Mouse (Mus musculus) C2C12 (cell line): ENCODE measurements around the gene Kctd6. TPM values are rescaled to one million over a fixed set of nuclear protein-coding genes. Genes with fewer than 3 reads are reported as not detected.

Experiments used
- H3K27me3 ChIP-seq: one replicate; pipeline ENCODE4 v1.6.1; 2011; ENCODE audit not compliant: control insufficient read depth, insufficient read depth, insufficient read length
- H3K36me3 ChIP-seq: one replicate; pipeline ENCODE4 v1.6.1; 2011; ENCODE audit not compliant: control insufficient read depth, insufficient read depth
- H3K4me3 ChIP-seq: one replicate; pipeline ENCODE4 v1.5.1; 2011; ENCODE audit warnings: mild to moderate bottlenecking, control low read depth; ENCODE audit not compliant: poor library complexity, insufficient read depth, severe bottlenecking
- H3K79me2 ChIP-seq: one replicate; pipeline ENCODE4 v1.6.1; 2011; ENCODE audit not compliant: control insufficient read depth, insufficient read depth
- H3K79me3 ChIP-seq: one replicate; pipeline ENCODE4 v1.6.1; 2011; ENCODE audit warnings: low read depth, control low read depth
- H3ac ChIP-seq: one replicate; pipeline ENCODE3; 2011; ENCODE audit warnings: low read depth; ENCODE audit not compliant: control insufficient read depth, insufficient read length
- CEBPB ChIP-seq: IDR thresholded peaks from one replicate; pipeline ENCODE4 v1.6.1; 2011; ENCODE audit warnings: low read depth, mild to moderate bottlenecking, control low read depth, moderate library complexity
- CTCF ChIP-seq: IDR thresholded peaks from one replicate; pipeline ENCODE4 v1.5.1; 2011; ENCODE audit not compliant: control insufficient read depth, insufficient read depth, insufficient read length
- FOSL1 ChIP-seq: IDR thresholded peaks from one replicate; pipeline ENCODE4 v1.8.0; 2011; ENCODE audit warnings: mild to moderate bottlenecking, low read length; ENCODE audit not compliant: poor library complexity, insufficient read depth, severe bottlenecking
- MAX ChIP-seq: IDR thresholded peaks from one replicate; pipeline ENCODE4 v1.6.1; 2011; ENCODE audit warnings: mild to moderate bottlenecking, control low read depth
- MYOD1 ChIP-seq: IDR thresholded peaks from one replicate; pipeline ENCODE4 v1.6.1; 2011; ENCODE audit warnings: low read depth; ENCODE audit not compliant: control insufficient read depth, insufficient read length
- MYOG ChIP-seq: IDR thresholded peaks from one replicate; pipeline ENCODE4 v1.6.1; 2011; ENCODE audit not compliant: control insufficient read depth, insufficient read length; ENCODE audit errors: extremely low read depth
- USF1 ChIP-seq: IDR thresholded peaks from one replicate; pipeline ENCODE4 v1.6.1; 2011; ENCODE audit warnings: low read depth, mild to moderate bottlenecking, control low read depth, moderate library complexity
- polyA plus RNA-seq: library from polyadenylated mRNA; unstranded; fragments of >200 nt; fragmentation: generic; extraction: Trizol; gene quantifications from one replicate; pipeline ENCODE4 v1.2.1, GENCODE M21; 2012; ENCODE audit warnings: missing spikeins

The Kctd6 gene
- polyA plus RNA-seq, 1 experiment: 3.9 TPM

DNA sequence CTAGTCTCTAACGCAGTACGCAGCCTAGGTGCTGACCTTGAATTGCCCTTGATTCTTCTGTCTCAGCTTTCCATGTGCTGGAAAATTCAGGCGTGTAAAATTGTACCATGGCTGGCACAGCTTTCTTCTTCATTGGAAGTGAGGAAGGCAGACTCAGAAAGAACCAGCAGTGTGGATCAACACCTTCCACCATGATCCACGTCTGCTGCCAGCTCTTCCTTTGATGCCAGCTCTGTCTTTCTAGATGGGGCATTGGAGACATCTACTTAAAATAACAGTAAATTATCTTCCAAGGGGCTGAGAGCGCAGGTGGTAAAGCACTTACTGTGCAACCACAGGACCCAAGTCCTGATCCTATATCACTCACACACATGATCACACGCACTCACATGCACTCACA lies 21.2 kb upstream of the Kctd6 start:
- no peak overlapping the region for H3K4me3 ChIP-seq
- H3K79me3 ChIP-seq: no peaks in the 10 kb centered on the region
- H3K27me3 ChIP-seq: peaks cover 12% of the 10 kb centered on the region
- no peaks in the 10 kb centered on the region for H3K36me3 ChIP-seq
- no peak for TF ChIP-seq CEBPB
- no peak for TF ChIP-seq MYOD1
- no peak overlapping the region for H3ac ChIP-seq
- no peaks in the 10 kb centered on the region for H3K79me2 ChIP-seq

- no peaks in the 10 kb centered on the region for H3K79me2 ChIP-seq
- H3K27me3 ChIP-seq: peaks cover 8% of the 10 kb centered on the region
- TF ChIP-seq CTCF: no peak
- no peak for TF ChIP-seq FOSL1
- TF ChIP-seq MAX: no peak
- TF ChIP-seq CEBPB: no peak
- no peak for TF ChIP-seq MYOG
- no peak for TF ChIP-seq USF1
- H3ac ChIP-seq: no peak overlapping the region
- H3K36me3 ChIP-seq: no peaks in the 10 kb centered on the region
- no peak overlapping the region for H3K4me3 ChIP-seq
- H3K79me3 ChIP-seq: no peaks in the 10 kb centered on the region
Observed at GRCm38 (mm10) chr14:8200769-8201168, 13.2 kb upstream of the Kctd6 start.

- H3K36me3 ChIP-seq: no peaks in the 10 kb centered on the region
Observed at GRCm38 (mm10) chr14:8201715-8202114, 12.2 kb upstream of the Kctd6 start.

DNA sequence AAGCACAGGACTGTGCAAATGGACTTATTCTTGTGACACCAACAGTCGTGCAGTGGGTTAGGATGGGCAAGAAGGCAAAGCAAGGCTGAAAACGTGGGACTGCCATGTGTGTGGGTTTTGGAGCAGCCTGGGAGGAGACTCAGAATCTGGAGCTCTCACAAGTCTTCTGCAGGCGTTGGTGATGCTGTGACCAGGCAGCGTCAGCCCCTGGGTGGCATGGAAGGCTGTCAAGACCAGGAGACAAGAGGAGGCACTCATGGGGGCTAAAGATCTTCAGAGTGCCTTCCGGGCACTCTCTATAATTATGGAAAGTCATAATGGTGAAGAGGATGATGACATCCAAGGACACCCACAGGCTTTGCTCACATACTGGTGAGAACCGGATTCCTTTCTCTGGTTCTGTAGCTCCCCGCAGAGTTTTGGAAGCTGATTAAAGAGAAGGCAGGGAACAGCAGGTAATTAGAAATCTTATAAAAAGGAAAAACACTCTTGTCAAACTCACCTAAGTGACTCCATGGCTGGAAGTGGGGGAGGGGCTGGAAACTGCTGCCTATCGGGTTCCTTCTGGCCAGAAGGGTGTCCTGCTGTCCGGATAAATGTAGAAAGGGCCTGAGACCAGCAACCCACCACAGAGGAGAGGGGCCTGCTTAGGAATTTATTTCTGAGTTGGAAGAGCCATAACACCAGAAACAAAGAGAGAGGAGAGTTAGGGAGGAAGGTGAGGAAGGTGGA lies 7.6 kb upstream of the Kctd6 start:
- Histone ChIP-seq H3ac (no peak overlapping the region), H3K36me3 (no peaks in the 10 kb centered on the region), H3K79me3 (no peaks in the 10 kb centered on the region), H3K4me3 (no peak overlapping the region), H3K79me2 (no peaks in the 10 kb centered on the region), H3K27me3 (peaks cover 3% of the 10 kb centered on the region)
- no peak for TF ChIP-seq CEBPB
- no peak for TF ChIP-seq MYOD1
- no peak for TF ChIP-seq USF1
- TF ChIP-seq FOSL1: no peak
- TF ChIP-seq CTCF: no peak
- no peak for TF ChIP-seq MYOG
- no peak for TF ChIP-seq MAX

More at GRCm38 (mm10) chr14:8201715-8202114, 12.2 kb upstream of the Kctd6 start:
- Histone ChIP-seq H3K4me3 (no peak overlapping the region), H3K79me3 (no peaks in the 10 kb centered on the region), H3ac (no peak overlapping the region), H3K27me3 (peaks cover 6% of the 10 kb centered on the region), H3K79me2 (no peaks in the 10 kb centered on the region)
- TF ChIP-seq CTCF (no peak), FOSL1 (no peak), MAX (no peak), MYOG (no peak), CEBPB (no peak), USF1 (no peak), MYOD1 (no peak)

DNA sequence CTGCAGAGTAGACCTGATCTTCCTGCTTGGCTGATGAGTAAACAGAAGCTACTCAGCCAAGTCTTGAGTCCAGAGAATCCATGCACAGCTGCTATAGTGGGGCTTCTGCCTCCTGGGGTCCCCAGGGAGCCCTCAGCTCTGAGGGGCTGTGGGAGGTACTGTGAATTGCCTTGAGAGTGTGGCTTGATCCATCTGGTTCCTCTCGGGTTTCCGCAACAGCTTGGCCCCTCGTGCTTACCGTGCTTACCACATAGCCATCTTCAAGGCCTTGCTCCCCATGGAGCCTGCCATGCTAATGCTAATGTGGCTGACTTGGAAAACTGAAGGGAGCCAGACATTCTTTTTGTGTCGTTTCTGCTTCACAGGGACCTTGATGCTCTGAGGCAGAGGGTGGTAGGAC lies 6.8 kb upstream of the Kctd6 start:
- H3K79me3 ChIP-seq: no peaks in the 10 kb centered on the region
- H3K4me3 ChIP-seq: no peak overlapping the region
- H3K36me3 ChIP-seq: no peaks in the 10 kb centered on the region
- no peaks in the 10 kb centered on the region for H3K79me2 ChIP-seq
- TF ChIP-seq USF1: no peak
- no peak for TF ChIP-seq MYOD1
- no peak for TF ChIP-seq MAX
- no peak for TF ChIP-seq MYOG
- no peak for TF ChIP-seq CEBPB
- no peak for TF ChIP-seq CTCF
- TF ChIP-seq FOSL1: no peak
- H3K27me3 ChIP-seq: peaks cover 3% of the 10 kb centered on the region
- H3ac ChIP-seq: no peak overlapping the region

DNA sequence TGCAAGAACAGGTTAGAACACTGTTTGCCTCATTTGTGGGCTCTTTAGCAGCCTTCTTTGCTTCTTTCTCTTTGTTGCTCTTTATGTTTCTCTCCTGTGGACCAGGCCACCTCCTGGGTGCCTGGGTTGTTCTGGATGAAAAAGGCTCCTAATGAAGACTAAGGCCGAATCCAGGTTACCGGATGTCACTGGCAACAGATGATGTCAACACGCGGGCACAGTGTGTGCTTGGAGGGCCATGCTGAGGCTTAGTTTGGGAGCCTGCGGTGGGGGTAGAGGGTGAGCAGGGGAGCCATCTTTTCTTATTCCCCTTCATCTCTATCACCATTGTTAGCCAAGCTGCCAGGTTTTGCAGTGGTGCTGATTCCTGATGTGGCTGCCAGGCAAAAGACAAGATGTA lies 6.4 kb upstream of the Kctd6 start:
- Histone ChIP-seq H3K4me3 (no peak overlapping the region), H3K27me3 (no peaks in the 10 kb centered on the region), H3K79me3 (no peaks in the 10 kb centered on the region), H3ac (no peak overlapping the region), H3K79me2 (no peaks in the 10 kb centered on the region), H3K36me3 (no peaks in the 10 kb centered on the region)
- TF ChIP-seq MYOD1: no peak
- no peak for TF ChIP-seq MYOG
- no peak for TF ChIP-seq FOSL1
- TF ChIP-seq CEBPB: no peak
- TF ChIP-seq USF1: no peak
- TF ChIP-seq CTCF: no peak
- TF ChIP-seq MAX: no peak
